Mouse (Mus musculus) CD4-positive helper T cell, adult 2 months (primary cell): ENCODE results near the gene Xpnpep1.
A peak's percentile ranks its signal among the peaks of the same experiment; 100 is the strongest.

Source experiments
- DNase-seq: peaks from one replicate; pipeline ENCODE4 v3.0.0-alpha.2; 2012; ENCODE audit warnings: low read depth, missing footprints, low spot score

The Xpnpep1 gene

DNA sequence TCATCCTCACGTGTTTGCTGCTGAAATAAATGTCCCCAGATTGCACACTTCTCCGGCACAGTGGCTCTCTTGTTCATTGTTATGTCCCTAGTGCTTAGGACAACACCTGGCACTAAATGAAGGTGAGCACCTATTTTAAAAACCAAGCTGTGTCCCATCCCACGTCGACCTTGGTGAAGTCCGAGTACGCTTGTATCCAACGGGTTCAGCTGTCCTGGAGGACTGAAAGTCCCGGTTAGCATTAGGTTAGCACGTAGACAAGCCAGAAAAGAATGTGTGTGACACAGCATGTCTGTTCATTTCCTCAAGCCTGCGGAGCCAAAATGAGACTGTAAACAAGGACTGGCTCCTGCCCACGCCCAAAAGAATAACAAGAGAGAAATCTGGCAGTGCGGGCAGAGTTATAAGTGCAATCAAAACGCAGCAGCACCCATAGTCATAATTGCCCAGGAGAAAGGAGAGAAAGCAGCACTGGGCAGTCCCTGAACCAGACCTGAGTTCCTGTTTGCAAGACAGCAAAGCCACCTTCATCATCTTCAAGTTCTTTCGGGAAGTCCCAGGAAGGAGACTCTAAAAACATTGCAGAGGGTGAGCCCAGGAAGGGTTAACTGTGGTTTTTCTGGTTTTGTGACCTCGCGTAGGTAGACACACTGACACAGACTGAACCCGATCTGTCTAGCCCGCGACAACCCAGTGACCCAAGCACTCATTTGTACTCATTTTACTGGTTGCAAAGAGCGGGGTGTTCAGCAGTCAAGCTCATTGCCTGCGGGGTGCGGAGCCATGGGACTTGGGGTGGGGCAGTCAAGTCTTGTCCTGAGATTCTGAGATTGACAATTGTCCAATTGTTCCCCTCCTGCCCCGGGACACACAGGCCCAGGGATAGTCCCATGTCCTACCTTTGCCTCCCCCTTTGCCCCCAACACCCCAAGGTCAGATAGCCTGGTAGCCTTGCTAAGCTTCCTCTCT, at the start of gene Xpnpep1:
Gene Xpnpep1, minus strand, starts transcription at position 51 of the 969 bp plus-strand sequence.
- peak; percentile 15 for DNase-seq

GRCm38 (mm10) chr19:53087268-53088143, 47.5 kb upstream of the Xpnpep1 start:
- DNase-seq = no peak

DNA sequence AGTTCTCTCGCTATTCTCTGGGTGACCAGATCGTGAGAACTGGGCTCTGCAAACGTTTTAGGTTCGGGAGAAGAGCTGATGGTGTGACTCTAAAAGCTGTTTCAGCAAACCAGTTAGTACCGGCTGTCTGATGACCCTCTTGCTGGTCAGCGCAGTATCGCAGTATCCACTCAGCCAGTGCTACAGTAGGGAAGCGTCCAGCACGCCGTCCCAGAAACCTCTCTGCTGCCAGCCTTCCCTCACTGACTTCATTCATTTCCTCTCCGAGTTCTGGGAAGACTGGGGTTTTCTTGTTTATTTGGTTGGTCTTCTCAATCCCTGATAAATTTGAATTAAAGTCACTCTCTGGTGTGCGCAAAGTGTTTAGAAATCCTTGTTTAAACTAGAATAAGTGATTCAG, 46.8 kb upstream of the Xpnpep1 start:
- DNase-seq = no peak

DNA sequence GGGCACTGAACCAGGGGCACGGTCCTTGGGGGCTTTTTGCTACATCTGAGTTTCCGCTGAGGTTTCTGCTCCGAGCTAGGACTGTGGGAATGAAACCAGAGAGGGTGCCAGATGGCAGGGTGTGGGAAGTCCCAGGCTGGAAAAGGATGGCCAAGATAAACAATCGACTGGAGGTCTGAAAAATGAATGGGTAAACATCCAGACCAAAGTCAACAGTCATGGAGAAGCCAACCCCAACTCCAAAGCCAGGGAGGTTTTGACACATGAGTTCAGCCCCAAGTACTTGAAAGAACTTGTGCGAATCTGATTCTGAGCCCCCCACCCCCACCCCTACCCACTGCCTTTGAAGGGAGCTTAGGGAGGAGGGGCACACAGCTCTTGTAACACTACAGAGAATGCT, 44.7 kb upstream of the Xpnpep1 start:
- DNase-seq = no peak

GRCm38 (mm10) chr19:53082862-53083261, 42.8 kb upstream of the Xpnpep1 start:
- no peak for DNase-seq

DNA sequence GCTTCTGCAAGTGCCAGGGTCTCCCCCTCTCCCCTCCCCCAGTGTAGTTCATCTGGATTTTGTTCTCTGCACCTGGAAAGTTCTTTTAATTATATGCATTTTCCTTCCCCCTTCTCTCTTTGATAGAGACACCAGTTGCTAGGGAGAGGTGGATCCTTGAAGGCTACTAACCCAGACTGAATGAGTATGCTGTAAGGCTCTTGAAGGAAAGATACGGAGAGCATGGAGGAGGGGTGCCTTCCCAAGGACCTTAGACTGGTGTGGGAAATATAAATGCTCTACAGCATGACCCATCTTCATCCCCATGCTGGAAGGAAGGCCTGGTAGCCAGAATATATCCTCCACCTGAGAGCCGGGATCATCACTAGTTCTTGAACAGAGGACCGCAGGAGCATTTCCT, 41.3 kb upstream of the Xpnpep1 start:
- no peak for DNase-seq

DNA sequence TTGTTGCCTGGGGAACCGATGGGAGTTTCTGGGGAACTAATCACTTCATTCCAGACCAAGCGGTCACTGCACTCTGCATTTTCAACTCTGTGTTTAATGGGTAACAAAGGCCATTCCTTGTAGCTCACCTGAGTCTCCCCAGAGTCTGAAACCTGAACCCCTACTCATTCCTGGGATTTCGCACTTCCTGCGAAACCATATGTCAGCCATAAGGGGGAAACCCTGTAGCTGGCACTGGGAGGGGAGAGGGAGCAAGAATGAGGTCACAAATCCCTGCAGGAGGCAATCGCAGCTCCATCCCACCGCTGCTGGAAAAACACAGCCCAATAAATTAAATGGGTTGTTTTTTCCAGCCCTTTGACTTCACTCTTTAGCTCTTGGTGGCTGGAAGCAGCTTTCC, 40.9 kb upstream of the Xpnpep1 start:
- no peak for DNase-seq

DNA sequence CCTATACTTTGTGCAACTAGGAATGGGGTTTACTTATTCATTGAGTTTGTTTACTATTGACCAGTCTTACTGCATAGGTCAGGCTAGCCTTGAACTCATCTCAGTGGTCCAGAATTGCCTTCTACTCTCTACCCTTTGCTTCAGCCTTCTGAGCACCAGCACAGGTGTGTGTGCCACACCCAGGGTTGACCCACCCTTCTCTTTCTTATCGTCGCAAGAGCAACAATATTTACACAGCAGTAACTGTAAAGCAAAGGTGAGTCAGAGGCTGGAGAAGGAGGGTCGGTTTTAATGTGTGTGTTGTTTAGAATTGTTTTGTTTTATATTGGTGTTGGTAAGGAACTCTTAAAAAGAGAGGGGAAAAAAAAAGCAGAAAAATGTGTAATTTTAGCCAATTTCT, 40.5 kb upstream of the Xpnpep1 start:
- DNase-seq = no peak

- peak; percentile 18 for DNase-seq
These were observed 40.0 kb upstream of the Xpnpep1 start for GRCm38 (mm10) chr19:53080026-53080425.

DNA sequence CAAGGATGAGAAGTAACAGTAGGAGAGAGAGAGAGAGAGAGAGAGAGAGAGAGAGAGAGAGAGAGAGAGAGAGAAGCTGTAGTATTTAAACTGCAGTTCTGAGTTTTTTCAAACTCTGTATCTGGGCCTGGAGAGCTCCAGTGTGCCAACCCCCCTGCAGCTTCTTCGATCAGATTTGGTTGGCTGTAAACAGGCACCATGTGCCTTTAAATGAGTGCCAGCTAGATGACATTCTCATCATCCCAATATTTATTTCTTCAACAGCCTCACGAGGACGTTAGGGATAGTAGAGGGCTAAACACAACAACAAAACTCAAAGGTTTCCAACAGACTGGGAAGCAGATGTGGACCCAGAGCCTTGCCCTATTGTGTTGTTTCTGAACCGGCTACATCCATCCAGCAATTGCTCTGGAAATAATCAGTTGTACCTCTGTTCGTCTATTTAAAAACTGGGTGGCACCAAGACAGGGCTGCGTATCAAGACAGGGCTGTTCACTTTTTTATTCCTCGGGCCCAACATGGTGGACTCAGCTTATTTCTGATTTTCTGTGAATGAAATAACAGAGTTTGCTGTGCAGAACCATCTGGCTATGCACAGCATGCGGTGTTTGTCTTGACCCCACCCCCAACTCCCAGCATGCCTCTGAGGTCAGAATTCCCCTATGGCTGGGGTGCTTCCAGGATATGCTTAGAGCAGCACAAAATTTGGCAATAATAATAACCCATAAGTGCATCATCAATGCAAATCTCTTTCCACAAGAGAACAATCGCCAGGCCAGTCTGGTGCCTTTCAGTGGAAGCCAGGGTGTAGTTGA, 38.5 kb upstream of the Xpnpep1 start:
- no peak for DNase-seq

DNA sequence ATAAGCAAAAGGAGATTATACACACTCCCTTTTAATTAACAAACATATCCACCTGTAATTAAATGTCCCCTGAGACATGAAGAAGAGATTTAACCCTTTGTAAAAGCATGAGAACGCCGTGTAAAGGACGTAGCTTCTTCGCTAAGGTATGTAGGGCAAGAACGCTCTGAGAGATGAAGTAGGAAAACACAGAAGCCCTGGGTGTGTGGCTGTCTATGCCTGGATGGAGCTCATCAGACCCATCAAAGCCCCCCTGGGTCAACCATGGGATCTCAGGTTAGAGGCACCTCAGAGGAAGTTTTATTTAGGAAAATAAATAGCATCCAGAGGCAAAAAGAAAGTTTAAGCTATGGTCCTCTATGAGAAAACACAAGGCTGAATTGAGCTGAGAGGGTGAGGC, 37.3 kb upstream of the Xpnpep1 start:
- DNase-seq = no peak

DNA sequence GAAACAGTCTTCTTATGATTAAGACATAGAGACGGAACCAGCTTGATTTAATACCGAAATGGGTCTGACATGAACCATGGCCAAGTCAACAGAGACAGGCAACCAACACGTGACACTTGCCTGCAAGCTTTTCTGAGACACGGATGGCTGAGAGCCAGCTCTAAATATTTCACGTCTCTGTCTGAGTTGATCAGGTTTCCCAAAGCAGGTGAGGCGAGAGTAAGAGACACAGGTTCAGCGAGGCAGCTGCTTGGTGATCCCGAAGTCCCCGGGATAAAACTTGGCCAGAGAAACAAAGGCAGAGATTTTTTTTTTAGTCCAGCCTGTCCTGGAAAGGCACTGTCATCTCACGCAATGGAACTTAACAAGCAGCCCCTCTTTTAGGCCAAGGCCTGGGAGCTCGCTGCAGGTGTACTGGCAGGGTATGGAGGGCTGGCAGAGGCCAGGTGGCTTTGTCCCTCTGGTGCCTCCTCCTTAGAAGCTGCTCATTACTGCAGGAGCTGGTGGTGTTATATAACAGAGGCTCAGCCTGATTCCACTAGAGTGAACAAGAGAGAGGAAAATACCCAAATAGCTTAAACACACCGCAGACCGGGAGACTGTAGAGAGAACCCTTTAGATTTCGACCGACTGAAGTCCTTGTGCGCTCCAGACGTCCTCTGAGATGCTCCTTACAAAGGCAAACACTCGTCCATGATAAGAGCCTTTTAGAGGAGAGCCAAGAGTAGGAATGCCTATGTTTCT, 36.4 kb upstream of the Xpnpep1 start:
- no peak for DNase-seq

DNA sequence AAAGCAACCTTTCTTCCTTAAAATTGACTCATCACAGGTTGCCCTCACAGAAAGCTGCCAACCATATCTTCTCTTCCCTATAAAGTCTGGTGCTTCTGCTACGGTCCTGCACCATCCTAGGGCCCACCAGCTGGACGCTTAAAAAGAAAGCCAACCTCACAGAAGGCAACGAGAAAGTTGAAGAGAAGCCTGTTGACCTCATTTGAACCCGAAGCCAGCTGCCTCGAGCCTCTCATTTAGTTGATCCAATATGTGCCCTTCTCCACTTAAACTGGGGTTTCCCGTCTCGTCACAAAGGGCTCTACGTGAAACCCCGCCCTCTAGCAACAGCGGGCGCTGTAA, 35.9 kb upstream of the Xpnpep1 start:
- DNase-seq = no peak

GRCm38 (mm10) chr19:53074899-53075722, 35.1 kb upstream of the Xpnpep1 start:
- DNase-seq = no peak

DNA sequence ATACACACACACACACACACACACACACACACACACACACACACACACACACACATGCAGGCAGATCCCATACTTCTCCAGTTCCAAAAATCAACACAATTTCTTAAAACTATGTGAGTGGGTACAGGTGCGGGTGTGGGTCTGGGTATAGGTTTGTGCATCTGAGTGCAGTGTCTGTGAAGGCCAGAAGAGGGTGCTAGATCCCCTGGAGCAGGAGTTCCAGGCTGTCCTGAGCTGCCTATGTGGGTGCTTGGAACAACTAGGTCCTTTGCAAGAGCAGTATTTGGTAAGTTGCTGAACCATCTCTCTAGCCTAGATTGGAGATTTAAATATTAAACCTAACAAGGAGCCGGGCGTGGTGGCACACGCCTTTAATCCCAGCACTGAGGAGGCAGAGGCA, 33.5 kb upstream of the Xpnpep1 start:
- DNase-seq = no peak

- no peak for DNase-seq
These were observed 32.4 kb upstream of the Xpnpep1 start for GRCm38 (mm10) chr19:53072406-53072805.

DNA sequence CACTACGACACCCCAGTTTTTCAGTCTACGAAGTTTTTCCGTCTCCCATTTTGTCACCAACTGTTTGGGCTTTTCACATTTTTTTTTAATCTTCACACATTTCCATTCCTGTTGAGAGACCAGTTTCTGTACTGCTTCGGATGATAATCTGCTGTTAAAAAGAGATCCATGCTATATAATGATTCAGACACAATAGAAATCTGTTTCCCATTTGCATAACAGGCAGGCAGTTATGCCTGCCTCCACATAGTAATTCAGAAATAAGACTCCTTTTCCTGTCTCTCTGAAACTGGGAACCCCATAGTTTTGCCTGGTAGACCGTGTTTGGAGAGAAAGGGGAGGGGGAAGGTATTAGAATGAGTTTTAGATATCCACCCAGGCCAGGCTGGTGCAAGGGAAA, 31.6 kb upstream of the Xpnpep1 start:
- DNase-seq = no peak

GRCm38 (mm10) chr19:53070870-53071269, 30.9 kb upstream of the Xpnpep1 start:
- no peak for DNase-seq

- DNase-seq = no peak
These were observed 29.4 kb upstream of the Xpnpep1 start for GRCm38 (mm10) chr19:53069451-53069850.

DNA sequence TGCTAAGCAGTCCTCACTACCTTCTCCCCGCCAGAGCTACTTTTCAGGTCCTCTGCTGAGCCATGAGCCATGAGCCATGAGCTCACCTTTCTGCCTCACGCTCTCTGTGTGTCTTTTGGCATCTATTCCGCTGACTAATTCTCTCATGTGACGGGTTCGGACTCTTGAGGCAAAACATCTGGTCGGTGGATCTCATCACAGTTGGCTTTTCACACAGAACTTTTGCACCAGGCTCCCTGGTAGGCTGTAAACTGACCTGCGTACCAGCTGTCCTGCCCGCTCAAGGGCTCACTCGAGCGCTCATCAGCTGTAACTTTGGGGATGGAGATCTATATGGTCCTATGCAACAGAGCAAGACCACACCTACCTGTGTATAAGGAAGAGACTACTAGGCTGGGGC, 26.9 kb upstream of the Xpnpep1 start:
- DNase-seq = no peak
